Mouse (Mus musculus) cortical plate, adult 2 months (tissue): ENCODE results near the gene Rpl27a. TPM values are rescaled to one million over a fixed set of nuclear protein-coding genes. Genes with fewer than 3 reads are reported as not detected.

Experiments
- H3K27ac ChIP-seq: fragments of 200-500 bp; 2 replicates; pipeline ENCODE4 v1.5.1; 2012; ENCODE audit warnings: low read length, control low read depth, inconsistent platforms; ENCODE audit not compliant: insufficient read depth
- H3K4me1 ChIP-seq: fragments of 200-500 bp; 2 replicates; pipeline ENCODE4 v1.6.1; 2011; ENCODE audit warnings: low read length; ENCODE audit not compliant: control insufficient read depth, insufficient read depth
- H3K4me3 ChIP-seq: fragments of 200-500 bp; 2 replicates; pipeline ENCODE4 v1.5.1; 2011; ENCODE audit warnings: mild to moderate bottlenecking, low read length, control low read depth; ENCODE audit not compliant: insufficient read depth
- CTCF ChIP-seq: fragments of 200-500 bp; IDR thresholded peaks from 2 replicates; pipeline ENCODE4 v1.5.1; 2011; ENCODE audit warnings: mild to moderate bottlenecking, control low read depth, low read length; ENCODE audit not compliant: insufficient read depth; ENCODE audit errors: extremely low read depth
- POLR2A ChIP-seq: fragments of 200-500 bp; IDR thresholded peaks from 2 replicates; pipeline ENCODE4 v1.6.1; 2011; ENCODE audit warnings: mild to moderate bottlenecking, low read length, control low read depth; ENCODE audit not compliant: insufficient read depth; ENCODE audit errors: extremely low read depth
- polyA plus RNA-seq: library from polyadenylated mRNA; depleted of rRNA; stranded (reverse); fragments of >200 nt; gene quantifications from 2 replicates; pipeline ENCODE4 v1.2.3, GENCODE M21; 2012

Gene Rpl27a
- polyA plus RNA-seq, 1 experiment: 325 TPM

DNA sequence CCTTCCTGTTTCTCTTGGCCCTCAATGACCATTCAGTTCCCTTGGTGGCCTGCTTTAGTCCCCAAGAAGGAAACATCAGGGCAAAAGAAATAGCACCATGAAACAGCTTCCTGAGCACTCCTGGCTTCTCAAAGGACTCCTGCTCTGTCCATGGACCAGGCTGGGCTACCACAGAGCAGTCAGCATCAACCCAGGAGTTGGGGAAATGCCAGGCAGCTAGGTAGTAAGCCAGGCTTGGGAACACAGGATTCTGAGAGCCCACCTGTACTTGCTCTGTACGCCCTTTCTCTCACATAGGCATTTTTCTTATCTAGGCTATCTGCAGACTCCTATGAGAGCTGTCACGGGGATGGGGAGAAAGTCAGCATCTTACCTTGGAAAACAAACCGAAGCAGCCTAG lies 16.0 kb downstream of the Rpl27a start:
- Histone ChIP-seq H3K4me1 (no peaks in the 10 kb centered on the region; the same call in 1 of the 2 replicates), H3K4me3 (no peak overlapping the region), H3K27ac (no peak overlapping the region)
- TF ChIP-seq CTCF (no peak), POLR2A (no peak)

DNA sequence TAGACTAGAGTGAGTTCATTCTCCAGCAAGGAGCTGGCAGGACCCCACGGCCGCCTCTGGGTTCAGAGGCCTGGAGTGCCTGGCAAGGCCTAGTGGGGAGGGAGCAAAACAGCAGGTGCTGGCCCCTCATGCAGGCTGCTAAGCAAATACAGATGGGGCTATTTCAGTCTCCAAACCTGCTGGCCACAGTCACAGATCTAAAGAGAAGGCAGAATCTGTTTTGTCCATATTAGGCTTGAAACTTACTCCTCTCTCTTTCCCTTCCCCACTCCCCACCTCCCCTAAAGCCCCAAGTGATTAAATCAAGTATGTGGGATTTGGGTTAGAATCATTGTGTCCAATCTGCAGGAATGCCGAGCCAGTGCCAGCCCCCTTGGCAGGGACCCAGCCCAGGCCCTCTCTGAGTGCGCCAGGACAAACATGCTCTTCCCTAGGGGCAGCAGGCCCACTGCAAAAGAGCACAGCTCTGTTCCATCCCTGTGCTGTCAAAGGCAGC lies 17.6 kb downstream of the Rpl27a start:
- no peak for TF ChIP-seq POLR2A
- TF ChIP-seq CTCF: no peak
- Histone ChIP-seq H3K4me1 (no peaks in the 10 kb centered on the region; the same call in 1 of the 2 replicates), H3K4me3 (no peak overlapping the region), H3K27ac (peak overlapping the region; percentile 40; the same call in 1 of the 2 replicates)

- Histone ChIP-seq H3K4me3 (no peak overlapping the region), H3K4me1 (0 out of 2 replicates have a peak, but pooled peaks cover 2% of the 10 kb centered on the region), H3K27ac (no peak overlapping the region)
- no peak for TF ChIP-seq CTCF
- no peak for TF ChIP-seq POLR2A
Measured at GRCm38 (mm10) chr7:109540902-109541301, 22.0 kb downstream of the Rpl27a start.

DNA sequence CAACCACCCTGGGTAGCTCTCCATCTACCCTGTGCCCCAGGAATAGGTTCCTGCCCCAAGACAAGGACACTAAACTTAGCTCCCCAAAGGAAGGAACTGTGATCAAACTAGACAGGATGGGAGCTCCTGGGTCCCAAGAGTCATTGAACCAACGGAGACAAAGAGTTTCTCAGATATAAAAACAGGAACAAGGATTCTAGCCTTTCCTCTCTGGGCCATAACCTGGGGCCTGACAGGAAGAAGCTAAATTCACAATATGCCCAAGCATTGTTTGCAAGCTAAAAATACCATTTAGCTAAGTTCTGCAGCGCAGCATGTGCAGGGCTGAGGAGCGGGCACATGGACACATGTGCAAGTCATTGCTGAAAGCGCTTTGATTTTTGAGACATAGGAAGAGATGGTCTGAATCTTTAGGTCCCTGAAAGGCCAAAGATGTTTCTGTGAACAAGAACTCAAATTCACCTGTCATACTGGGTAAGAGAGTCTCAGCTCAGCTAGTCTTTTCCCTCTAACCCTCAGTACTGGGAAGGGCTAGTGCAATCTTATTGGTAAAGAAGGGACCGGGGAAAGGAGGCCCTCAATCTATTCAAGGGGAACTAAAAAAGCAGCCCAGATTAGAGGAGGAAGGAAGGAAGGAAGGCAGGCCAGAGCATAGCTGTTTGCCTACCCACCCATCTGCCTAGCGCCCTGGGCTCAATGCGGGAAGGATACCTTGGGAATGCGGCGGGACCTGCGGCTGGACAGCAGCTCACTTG lies 22.8 kb downstream of the Rpl27a start:
- TF ChIP-seq POLR2A (no peak), CTCF (no peak)
- Histone ChIP-seq H3K4me3 (no peak overlapping the region), H3K4me1 (0 out of 2 replicates have a peak, but pooled peaks cover 4% of the 10 kb centered on the region), H3K27ac (no peak overlapping the region; the same call in 1 of the 2 replicates)

DNA sequence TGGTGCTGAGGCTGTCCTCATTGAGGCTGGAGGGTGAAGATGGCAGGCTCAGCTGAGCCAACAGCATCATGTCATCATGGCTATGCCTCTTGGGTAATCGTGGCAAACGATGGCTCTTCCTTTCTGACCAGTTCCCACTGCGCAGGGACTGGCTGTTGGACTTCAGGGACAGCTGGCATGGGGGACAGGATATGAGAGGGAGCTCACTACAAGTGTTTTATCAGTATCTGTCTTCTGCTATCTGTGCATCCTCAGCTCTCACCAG lies 23.3 kb downstream of the Rpl27a start:
- 0 out of 2 replicates have a peak, but pooled peaks cover 4% of the 10 kb centered on the region for H3K4me1 ChIP-seq
- no peak overlapping the region; the same call in 1 of the 2 replicates for H3K27ac ChIP-seq
- no peak for TF ChIP-seq CTCF
- TF ChIP-seq POLR2A: no peak
- H3K4me3 ChIP-seq: no peak overlapping the region

DNA sequence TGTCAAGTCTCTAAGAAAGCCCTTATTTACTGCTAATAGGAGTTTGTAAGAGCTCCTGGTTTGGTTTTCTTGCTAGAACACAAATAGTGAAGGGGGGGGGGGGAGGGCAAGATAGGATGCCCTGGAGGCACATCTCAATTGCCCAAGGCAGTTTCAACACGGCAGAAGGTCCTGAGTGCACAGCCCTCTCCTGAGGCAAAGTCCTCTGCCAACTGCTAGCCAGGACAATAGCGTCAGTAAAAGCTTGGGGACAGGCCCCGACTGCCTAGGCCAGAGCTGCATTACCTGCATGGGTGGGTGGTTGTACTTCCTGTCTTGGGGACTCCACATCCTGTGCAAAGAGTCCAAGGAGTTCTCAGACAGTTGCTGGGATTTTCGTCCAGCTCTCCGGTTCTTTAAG lies 25.8 kb downstream of the Rpl27a start:
- H3K27ac ChIP-seq: no peak overlapping the region
- H3K4me1 ChIP-seq: 0 out of 2 replicates have a peak, but pooled peaks cover 4% of the 10 kb centered on the region
- TF ChIP-seq CTCF (no peak), POLR2A (no peak)
- H3K4me3 ChIP-seq: no peak overlapping the region

DNA sequence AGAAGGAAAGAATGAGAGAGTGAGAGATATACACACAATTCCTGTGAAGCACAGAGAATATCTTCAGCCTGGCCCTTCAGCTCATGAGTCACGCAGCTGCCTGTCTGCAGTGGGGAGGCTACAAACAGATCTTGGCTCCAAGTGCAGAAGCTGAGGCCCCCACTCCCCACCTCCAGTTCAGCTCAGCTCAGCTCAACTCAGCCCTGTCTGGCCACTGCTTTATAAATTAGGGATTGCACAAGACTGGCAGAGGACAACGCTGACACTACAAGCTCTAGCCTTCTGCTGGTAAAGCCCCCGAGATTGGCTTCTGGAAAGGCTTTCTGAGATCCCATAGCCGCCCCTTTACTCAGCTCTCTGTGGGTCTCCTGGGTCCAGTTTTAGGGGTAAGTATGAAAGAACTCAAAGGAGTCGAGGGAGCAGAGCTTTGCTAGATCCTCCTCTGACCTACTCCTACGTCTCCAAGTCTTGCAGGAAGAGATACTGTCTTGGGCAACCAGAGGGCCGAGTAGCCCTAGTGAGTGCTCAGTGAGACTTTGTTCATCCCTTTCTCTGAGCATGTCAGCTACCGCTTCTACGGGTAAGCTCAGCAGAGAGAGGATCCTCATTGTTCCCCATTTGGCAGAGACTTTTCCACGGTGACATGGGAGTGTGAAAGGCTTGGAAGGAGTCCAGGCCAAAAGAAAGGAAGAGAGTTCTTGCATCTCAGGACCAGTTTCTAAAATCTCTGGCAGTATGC lies 26.5 kb downstream of the Rpl27a start:
- no peak overlapping the region for H3K4me3 ChIP-seq
- no peak overlapping the region for H3K27ac ChIP-seq
- TF ChIP-seq POLR2A (no peak), CTCF (no peak)
- 0 out of 2 replicates have a peak, but pooled peaks cover 4% of the 10 kb centered on the region for H3K4me1 ChIP-seq

- Histone ChIP-seq H3K27ac (no peak overlapping the region), H3K4me1 (0 out of 2 replicates have a peak, but pooled peaks cover 4% of the 10 kb centered on the region), H3K4me3 (no peak overlapping the region)
- TF ChIP-seq POLR2A (no peak), CTCF (no peak)
Measured at GRCm38 (mm10) chr7:109546186-109546585, 27.2 kb downstream of the Rpl27a start.

DNA sequence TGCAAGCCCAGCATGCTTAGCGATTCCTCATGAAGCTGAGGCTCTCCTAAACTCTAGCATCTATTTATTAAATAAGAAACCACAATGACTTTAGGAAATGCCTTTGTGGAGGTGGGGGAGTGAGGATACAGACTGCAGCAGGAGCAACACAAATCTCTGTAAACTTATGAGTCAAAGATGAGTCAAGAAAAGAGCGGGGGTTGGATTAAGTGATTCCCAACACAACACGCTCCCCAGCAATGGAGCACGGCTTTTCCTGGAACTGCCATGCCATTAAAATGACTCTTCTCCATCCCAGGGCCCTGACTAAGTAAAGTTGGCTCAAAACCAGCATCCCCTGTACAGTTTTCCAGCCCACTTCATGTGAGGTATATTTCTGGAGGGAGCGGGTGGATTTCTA lies 27.8 kb downstream of the Rpl27a start:
- Histone ChIP-seq H3K4me1 (0 out of 2 replicates have a peak, but pooled peaks cover 4% of the 10 kb centered on the region), H3K27ac (no peak overlapping the region), H3K4me3 (no peak overlapping the region)
- TF ChIP-seq POLR2A (no peak), CTCF (no peak)

- TF ChIP-seq CTCF (no peak), POLR2A (no peak)
- no peak overlapping the region for H3K4me3 ChIP-seq
- H3K27ac ChIP-seq: no peak overlapping the region
- no peaks in the 10 kb centered on the region for H3K4me1 ChIP-seq
Measured at GRCm38 (mm10) chr7:109559536-109559935, 40.6 kb downstream of the Rpl27a start.
